Mouse (Mus musculus): ENCODE measurements around the gene Fndc7. TPM values are rescaled to one million over a fixed set of nuclear protein-coding genes. Genes with fewer than 3 reads are reported as not detected.
"Not testable (repeated sequence)": the region's sequence is repeated elsewhere in the genome, so short reads cannot be mapped to it uniquely, and the experiment has no call there.

Fndc7 gene
- polyA plus RNA-seq, 1 experiment from 2014 or later = 0.05 TPM

DNA sequence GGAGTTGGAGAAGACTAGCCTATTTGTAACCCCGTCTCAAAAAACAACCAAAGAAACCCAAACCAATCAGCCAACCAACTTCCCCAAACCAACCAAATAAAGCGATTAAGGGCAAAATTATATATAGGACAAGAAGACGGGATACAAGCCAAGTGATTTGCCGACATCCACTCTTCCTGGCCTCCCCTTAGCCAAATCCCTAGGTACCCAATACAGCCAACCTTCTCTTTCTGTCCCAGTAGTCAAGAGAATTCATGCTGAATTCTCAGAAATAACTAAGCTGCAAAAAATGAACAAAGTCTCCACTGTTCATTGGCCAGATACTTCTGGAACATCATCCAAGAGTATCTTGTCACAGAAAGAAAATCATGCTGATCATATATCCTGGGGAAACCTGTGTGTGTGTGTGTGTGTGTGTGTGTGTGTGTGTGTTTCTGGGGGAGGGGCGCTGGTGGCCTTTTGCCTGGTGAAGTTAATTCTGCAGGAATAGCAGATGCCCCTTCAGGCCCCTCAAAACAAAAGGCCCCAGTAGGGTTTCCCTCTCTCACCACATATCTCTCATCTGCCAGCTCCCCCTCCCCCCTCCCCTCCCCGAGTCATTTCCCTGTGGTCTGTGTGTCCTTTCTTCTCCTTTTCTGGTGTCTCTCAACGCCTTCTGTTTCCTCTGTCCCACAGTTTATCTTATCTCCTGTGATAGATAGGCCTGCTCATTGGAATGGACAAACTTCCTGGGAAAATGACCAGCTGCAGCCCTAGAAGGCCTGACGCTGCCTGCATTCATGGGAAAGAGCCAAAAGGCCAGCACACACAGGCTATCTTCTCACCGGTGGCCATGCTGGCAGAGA lies 3.9 kb downstream of the Fndc7 start:
- no peaks in the 10 kb centered on the region for H3K27me3 ChIP-seq (replicated peaks; ENCODE audit: control insufficient read depth, insufficient read depth, low read length)
- no peak overlapping the region for H3K4me2 ChIP-seq (replicated peaks; ENCODE audit: low read depth)
- no peak overlapping the region for H3K4me3 ChIP-seq (ENCODE audit: low read depth, low read length)
- no peak overlapping the region; the same call in 1 of the 2 replicates for H3K27ac ChIP-seq (ENCODE audit: low read depth, low read length)
- no peak overlapping the region for H3K9ac ChIP-seq (ENCODE audit: low read depth, low read length)
- 47% methylated on average over 9 of the region's 9 CpGs for WGBS
- H3K4me1 ChIP-seq (replicated peaks; ENCODE audit: control insufficient read depth, insufficient read depth, low read length) = no peaks in the 10 kb centered on the region
- H3K9me3 ChIP-seq (ENCODE audit: control insufficient read depth) = no peaks in the 10 kb centered on the region
- no peak for TF ChIP-seq CTCF (IDR thresholded peaks at IDR 0.05; ENCODE audit: low read depth)
- no peaks in the 10 kb centered on the region for H3K36me3 ChIP-seq (ENCODE audit: control insufficient read depth, insufficient read depth)
- ATAC-seq = no peak

DNA sequence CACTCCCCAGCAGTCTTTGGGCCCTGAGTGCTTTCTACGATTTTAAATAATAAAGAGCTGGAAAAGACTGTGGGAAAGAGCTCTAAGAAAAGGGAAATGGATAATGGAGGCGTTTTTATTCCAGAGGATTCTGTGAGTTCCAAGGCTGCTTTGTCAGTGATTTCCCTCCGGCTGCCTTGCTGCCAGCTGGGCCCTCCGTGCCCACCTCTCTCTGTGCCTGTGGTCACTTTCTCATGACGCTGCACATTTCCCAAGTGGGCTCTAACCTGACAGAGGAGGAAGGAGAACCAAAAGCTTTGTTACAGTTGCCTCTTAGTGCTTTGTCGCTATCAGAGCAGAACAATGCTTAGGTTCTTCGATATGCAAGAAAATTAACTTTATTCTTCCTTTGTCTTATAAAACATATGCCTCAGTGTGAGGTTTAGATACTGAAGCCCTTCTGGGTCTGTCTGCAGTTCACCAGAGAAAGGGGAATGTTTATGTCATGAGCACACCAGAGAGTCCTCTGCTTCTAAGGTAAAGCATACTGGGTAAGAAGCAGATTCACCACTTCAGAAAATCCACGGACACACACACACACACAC lies 5.0 kb downstream of the Fndc7 start:
- Histone ChIP-seq H3K9me3 (ENCODE audit: control insufficient read depth) (no peaks in the 10 kb centered on the region), H3K4me1 (replicated peaks; ENCODE audit: control insufficient read depth, insufficient read depth, low read length) (no peaks in the 10 kb centered on the region; the same call in 1 of the 2 replicates), H3K4me3 (ENCODE audit: low read depth, low read length) (no peak overlapping the region), H3K36me3 (ENCODE audit: control insufficient read depth, insufficient read depth) (no peaks in the 10 kb centered on the region), H3K27me3 (replicated peaks; ENCODE audit: control insufficient read depth, insufficient read depth, low read length) (no peaks in the 10 kb centered on the region), H3K27ac (ENCODE audit: low read depth, low read length) (no peak overlapping the region), H3K4me2 (replicated peaks; ENCODE audit: low read depth) (no peak overlapping the region), H3K9ac (ENCODE audit: low read depth, low read length) (no peak overlapping the region)
- ATAC-seq = no peak
- TF ChIP-seq CTCF (IDR thresholded peaks at IDR 0.05; ENCODE audit: low read depth) = no peak
- 66% methylated on average over 8 of the region's 8 CpGs for WGBS

DNA sequence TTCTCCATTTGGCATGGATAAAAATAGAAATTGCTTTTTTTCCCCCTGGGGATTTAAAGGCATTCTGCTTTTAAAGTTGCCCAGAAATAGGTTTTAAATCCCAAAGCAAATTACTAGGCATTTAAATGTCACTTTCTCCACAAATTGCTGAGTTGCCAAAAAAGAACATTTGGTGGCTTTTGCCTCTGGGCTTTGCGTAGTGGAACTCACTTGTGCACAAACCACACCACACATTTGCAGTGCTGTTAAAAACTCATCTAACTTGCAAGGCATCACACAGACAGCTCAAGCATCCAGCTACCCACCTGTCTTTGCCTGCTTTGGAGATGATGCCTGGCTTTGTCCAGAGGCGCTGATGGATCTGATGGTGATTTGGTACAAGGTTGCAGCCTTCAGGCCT lies 6.7 kb downstream of the Fndc7 start:
- WGBS = 98% methylated on average over 2 of the region's 2 CpGs
- no peaks in the 10 kb centered on the region for H3K9me3 ChIP-seq (ENCODE audit: control insufficient read depth)
- H3K4me3 ChIP-seq (ENCODE audit: low read depth, low read length) = no peak overlapping the region
- H3K36me3 ChIP-seq (ENCODE audit: control insufficient read depth, insufficient read depth) = no peaks in the 10 kb centered on the region
- no peak for ATAC-seq
- no peak overlapping the region for H3K4me2 ChIP-seq (replicated peaks; ENCODE audit: low read depth)
- peaks cover 3% of the 10 kb centered on the region; the same call in 1 of the 2 replicates for H3K4me1 ChIP-seq (replicated peaks; ENCODE audit: control insufficient read depth, insufficient read depth, low read length)
- H3K27me3 ChIP-seq (replicated peaks; ENCODE audit: control insufficient read depth, insufficient read depth, low read length) = no peaks in the 10 kb centered on the region
- no peak overlapping the region for H3K9ac ChIP-seq (ENCODE audit: low read depth, low read length)
- no peak overlapping the region for H3K27ac ChIP-seq (ENCODE audit: low read depth, low read length)
- no peak for TF ChIP-seq CTCF (IDR thresholded peaks at IDR 0.05; ENCODE audit: low read depth)

DNA sequence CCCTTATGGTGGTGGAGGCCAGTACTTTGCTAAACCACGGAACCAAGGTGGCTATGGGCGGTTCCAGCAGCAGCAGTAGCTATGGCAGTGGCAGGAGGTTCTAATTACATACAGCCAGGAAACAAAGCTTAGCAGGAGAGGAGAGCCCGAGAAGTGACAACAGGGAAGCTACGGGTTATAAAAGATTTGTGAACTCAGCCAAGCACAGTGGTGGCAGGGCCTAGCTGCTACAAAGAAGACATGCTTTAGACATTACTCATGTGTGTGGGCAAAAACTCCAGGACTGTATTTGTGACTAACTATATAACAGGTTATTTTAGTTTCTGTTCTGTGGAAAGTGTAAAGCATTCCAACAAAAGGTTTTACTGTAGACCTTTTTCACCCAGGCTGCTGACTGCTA lies 7.9 kb downstream of the Fndc7 start:
- H3K27ac ChIP-seq (ENCODE audit: low read depth, low read length); H3K4me1 ChIP-seq (replicated peaks; ENCODE audit: control insufficient read depth, insufficient read depth, low read length); H3K9ac ChIP-seq (ENCODE audit: low read depth, low read length); ATAC-seq; H3K27me3 ChIP-seq (replicated peaks; ENCODE audit: control insufficient read depth, insufficient read depth, low read length); H3K36me3 ChIP-seq (ENCODE audit: control insufficient read depth, insufficient read depth); H3K9me3 ChIP-seq (ENCODE audit: control insufficient read depth); H3K4me3 ChIP-seq (ENCODE audit: low read depth, low read length); H3K4me2 ChIP-seq (replicated peaks; ENCODE audit: low read depth): not testable (repeated sequence)
- WGBS = 36% methylated on average over 4 of the region's 4 CpGs

DNA sequence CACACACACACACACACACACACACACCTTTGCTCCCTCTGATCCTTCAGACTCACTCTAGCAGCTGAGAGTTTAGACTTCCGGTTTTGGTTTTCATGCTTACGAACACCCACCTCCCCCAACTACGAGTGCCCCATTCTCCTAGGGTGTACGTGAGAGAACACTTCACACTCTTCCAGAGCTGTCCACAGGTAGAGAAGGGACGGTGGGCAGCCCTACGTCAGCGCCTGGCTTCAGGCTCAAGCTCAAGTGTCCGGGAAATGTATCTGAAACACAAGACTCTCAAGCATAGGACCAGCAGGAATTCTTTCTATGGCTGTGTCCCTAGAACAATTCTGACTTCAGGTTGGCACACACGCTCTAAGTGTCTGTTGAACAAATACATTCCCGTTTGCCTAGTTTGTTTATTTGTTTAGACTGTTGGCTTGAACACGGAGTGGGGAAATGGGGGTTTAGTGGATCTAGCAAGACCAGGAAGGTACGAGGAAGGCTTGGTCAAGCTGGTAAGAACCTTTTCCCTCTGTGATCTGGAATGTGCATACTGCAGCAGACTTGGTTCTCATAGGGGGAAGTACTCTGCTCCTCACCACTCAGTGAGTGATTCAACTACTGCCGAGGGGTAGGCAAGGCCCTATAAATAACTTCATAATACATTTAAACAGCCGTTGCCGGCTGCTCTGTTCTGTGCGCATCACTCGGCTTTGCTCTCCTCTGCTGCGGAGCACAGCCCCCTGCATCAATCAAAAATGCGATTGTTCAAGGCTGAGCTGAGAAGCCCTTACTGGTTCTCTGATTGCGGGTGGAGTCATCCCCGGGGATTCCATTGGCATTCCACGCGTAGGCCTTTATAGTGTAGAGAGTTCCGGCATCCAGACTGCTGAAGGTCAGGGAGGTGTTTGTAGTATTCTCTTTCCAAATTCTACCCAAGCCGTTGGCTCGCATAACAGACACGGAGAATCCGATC lies 9.0 kb downstream of the Fndc7 start:
- Histone ChIP-seq H3K9ac (ENCODE audit: low read depth, low read length) (no peak overlapping the region), H3K4me2 (replicated peaks; ENCODE audit: low read depth) (peak overlapping the region; percentile 6; the same call in 1 of the 2 replicates), H3K4me3 (ENCODE audit: low read depth, low read length) (no peak overlapping the region), H3K27ac (ENCODE audit: low read depth, low read length) (no peak overlapping the region), H3K9me3 (ENCODE audit: control insufficient read depth) (no peaks in the 10 kb centered on the region), H3K4me1 (replicated peaks; ENCODE audit: control insufficient read depth, insufficient read depth, low read length) (peaks cover 3% of the 10 kb centered on the region; the same call in 1 of the 2 replicates), H3K36me3 (ENCODE audit: control insufficient read depth, insufficient read depth) (no peaks in the 10 kb centered on the region), H3K27me3 (replicated peaks; ENCODE audit: control insufficient read depth, insufficient read depth, low read length) (no peaks in the 10 kb centered on the region)
- TF ChIP-seq CTCF (IDR thresholded peaks at IDR 0.05; ENCODE audit: low read depth) = no peak
- WGBS = 47% methylated on average over 28 of the region's 28 CpGs
- ATAC-seq = no peak; the same call in 1 of the 2 replicates
